Mouse (Mus musculus): ENCODE measurements around the gene Cdhr2. TPM values are rescaled to one million over a fixed set of nuclear protein-coding genes. Genes with fewer than 3 reads are reported as not detected.

Gene Cdhr2
- total and polyA plus RNA-seq, 3 experiments: not detected

GRCm38 (mm10) chr13:54685174-54685573 lies 16.1 kb upstream of the Cdhr2 start:
- TF ChIP-seq CTCF (IDR thresholded peaks at IDR 0.05 in 2 of 3, conservative IDR thresholded peaks at IDR 0.05 in 1 of 3; ENCODE audit: control insufficient read depth in 1 of 3, insufficient read depth in 1 of 3, low read depth in 2 of 3, low read length in 3 of 3, poor library complexity in 1 of 3, severe bottlenecking in 1 of 3) (peak; percentile 38 to 57 (median 42)), RAD21 (IDR thresholded peaks at IDR 0.05; ENCODE audit: low read depth, low read length) (no peak), GATA1 (IDR thresholded peaks at IDR 0.05; ENCODE audit: low read depth, low read length) (no peak), KAT2A (conservative IDR thresholded peaks at IDR 0.05; ENCODE audit: low read depth, low read length) (no peak), MYC (IDR thresholded peaks at IDR 0.05; ENCODE audit: low read depth, low read length) (no peak)
- no peaks in the 10 kb centered on the region for H3K27me3 ChIP-seq (ENCODE audit: control insufficient read depth in 1 of 2, insufficient read depth in 2 of 2, low read length in 2 of 2)
- DNase-seq (ENCODE audit: low read depth, low spot score): no peak
- H3K79me2 ChIP-seq (ENCODE audit: control insufficient read depth, insufficient read depth, low read length, poor library complexity): peaks cover 35% of the 10 kb centered on the region
- no peaks in the 10 kb centered on the region for H3K9me3 ChIP-seq (replicated peaks; ENCODE audit: insufficient read depth, low read length)
- no peak overlapping the region for H3K27ac ChIP-seq (ENCODE audit: control insufficient read depth, low read depth, low read length)
- H3K4me3 ChIP-seq (ENCODE audit: control insufficient read depth in 1 of 2, insufficient read depth in 1 of 2, low read depth in 2 of 2, low read length in 2 of 2): no peak overlapping the region
- peaks cover 4 to 27% of the 10 kb centered on the region in 2 experiments for H3K4me1 ChIP-seq (ENCODE audit: control insufficient read depth in 1 of 2, insufficient read depth in 2 of 2, low read length in 2 of 2)
- peaks cover 10 to 26% of the 10 kb centered on the region in 2 experiments; a peak in 3 of 4 replicates for H3K36me3 ChIP-seq (ENCODE audit: control insufficient read depth in 1 of 2, insufficient read depth in 2 of 2, low read length in 2 of 2)
- H3K9ac ChIP-seq (ENCODE audit: control insufficient read depth, low read depth, low read length, poor library complexity, severe bottlenecking): no peak overlapping the region

DNA sequence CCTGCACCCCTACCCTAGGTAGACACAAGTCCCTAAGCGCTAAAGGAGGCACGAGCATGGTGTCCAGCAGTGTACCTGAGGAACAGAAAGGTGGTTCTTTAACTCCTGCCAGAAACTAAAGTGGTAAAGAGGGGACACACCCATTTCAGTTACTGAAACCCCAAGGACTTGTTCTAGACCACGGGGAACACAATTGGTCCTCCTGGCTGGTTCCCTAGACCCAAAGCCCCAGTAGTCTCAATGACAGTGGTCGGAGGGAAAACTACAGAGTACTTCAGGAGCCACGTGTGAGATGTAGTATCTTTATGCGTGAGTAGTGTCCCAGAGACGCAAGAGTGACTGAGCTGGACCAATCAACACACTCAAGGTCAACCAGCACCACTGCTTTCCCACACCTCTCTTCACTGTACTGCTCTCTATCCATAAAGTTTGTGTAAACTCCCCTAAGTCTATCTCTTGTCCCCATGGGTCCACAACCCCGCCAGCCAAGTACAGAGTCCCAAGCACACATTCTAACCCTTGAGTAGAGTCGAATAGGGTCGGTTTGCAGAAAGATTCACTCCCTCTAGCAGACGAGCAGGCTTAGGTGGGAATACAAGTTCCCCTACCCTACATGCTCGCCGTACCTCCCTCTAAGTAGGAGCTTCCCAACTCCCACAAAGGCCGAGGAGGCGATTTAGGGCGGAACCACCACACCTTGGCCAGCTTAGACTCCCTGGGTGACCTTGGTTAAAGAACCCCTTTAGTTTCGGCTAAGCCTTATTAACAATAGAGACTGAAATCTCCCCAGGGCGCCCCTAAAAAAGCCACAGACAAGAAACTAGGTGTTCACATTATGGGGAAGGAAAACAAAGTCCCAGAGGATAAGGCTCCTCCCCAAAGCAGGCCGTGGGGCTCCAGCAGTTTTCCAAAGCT lies 14.9 kb upstream of the Cdhr2 start:
- H3K27ac ChIP-seq (ENCODE audit: control insufficient read depth, low read depth, low read length): peak overlapping the region; percentile 63
- no peaks in the 10 kb centered on the region for H3K27me3 ChIP-seq (ENCODE audit: control insufficient read depth in 1 of 2, insufficient read depth in 2 of 2, low read length in 2 of 2)
- DNase-seq (ENCODE audit: low read depth, low spot score): peak; percentile 26
- peak overlapping the region; percentile 79 to 87 for H3K4me3 ChIP-seq (ENCODE audit: control insufficient read depth in 1 of 2, insufficient read depth in 1 of 2, low read depth in 2 of 2, low read length in 2 of 2)
- peaks cover 7 to 24% of the 10 kb centered on the region in 2 experiments; a peak in 3 of 4 replicates for H3K36me3 ChIP-seq (ENCODE audit: control insufficient read depth in 1 of 2, insufficient read depth in 2 of 2, low read length in 2 of 2)
- H3K4me1 ChIP-seq (ENCODE audit: control insufficient read depth in 1 of 2, insufficient read depth in 2 of 2, low read length in 2 of 2): peaks cover 4 to 26% of the 10 kb centered on the region in 2 experiments
- TF ChIP-seq POLR2AphosphoS2 (IDR thresholded peaks at IDR 0.05; ENCODE audit: low read length): no peak
- TF ChIP-seq MYC (IDR thresholded peaks at IDR 0.05; ENCODE audit: low read depth, low read length): no peak
- TF ChIP-seq POLR2AphosphoS5 (IDR thresholded peaks at IDR 0.05; ENCODE audit: borderline replicate concordance, low read depth, low read length): no peak
- H3K79me2 ChIP-seq (ENCODE audit: control insufficient read depth, insufficient read depth, low read length, poor library complexity): peaks cover 44% of the 10 kb centered on the region
- no peaks in the 10 kb centered on the region for H3K9me3 ChIP-seq (replicated peaks; ENCODE audit: insufficient read depth, low read length)
- H3K9ac ChIP-seq (ENCODE audit: control insufficient read depth, low read depth, low read length, poor library complexity, severe bottlenecking): peak overlapping the region; percentile 90

DNA sequence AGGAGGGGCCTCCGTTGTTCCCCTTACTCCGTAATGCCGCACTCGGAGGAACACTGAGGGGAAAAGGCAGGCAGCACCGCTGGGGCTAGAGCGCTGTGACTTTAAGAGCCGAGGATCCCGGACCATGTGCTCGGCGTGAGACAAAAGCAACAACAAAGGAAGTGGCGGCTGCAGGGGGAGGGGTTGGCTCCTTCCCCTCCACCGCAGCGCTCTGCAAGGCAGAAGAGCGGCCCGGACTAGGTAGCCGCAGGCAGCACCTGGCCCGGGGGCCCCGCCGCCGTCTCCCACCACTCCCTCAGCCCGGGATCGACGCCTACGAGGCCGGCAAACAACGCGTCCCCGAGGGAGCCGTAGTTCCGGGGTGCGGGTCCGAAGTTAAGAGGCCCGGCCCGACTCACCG lies 14.2 kb upstream of the Cdhr2 start:
- Histone ChIP-seq H3K36me3 (ENCODE audit: control insufficient read depth in 1 of 2, insufficient read depth in 2 of 2, low read length in 2 of 2) (peaks cover 4 to 31% of the 10 kb centered on the region in 2 experiments; a peak in 3 of 4 replicates), H3K4me1 (ENCODE audit: control insufficient read depth in 1 of 2, insufficient read depth in 2 of 2, low read length in 2 of 2) (peaks cover 7 to 33% of the 10 kb centered on the region in 2 experiments), H3K27ac (ENCODE audit: control insufficient read depth, low read depth, low read length) (peak overlapping the region; percentile 63), H3K9me3 (replicated peaks; ENCODE audit: insufficient read depth, low read length) (no peaks in the 10 kb centered on the region), H3K4me3 (ENCODE audit: control insufficient read depth in 1 of 2, insufficient read depth in 1 of 2, low read depth in 2 of 2, low read length in 2 of 2) (peak overlapping the region; percentile 79 to 87), H3K9ac (ENCODE audit: control insufficient read depth, low read depth, low read length, poor library complexity, severe bottlenecking) (peak overlapping the region; percentile 90), H3K27me3 (ENCODE audit: control insufficient read depth in 1 of 2, insufficient read depth in 2 of 2, low read length in 2 of 2) (no peaks in the 10 kb centered on the region), H3K79me2 (ENCODE audit: control insufficient read depth, insufficient read depth, low read length, poor library complexity) (peaks cover 50% of the 10 kb centered on the region)
- peak; percentile 89 for DNase-seq (ENCODE audit: low read depth, low spot score)
- TF ChIP-seq RCOR1 (IDR thresholded peaks at IDR 0.05; ENCODE audit: low read depth, low read length) (no peak), TCF12 (IDR thresholded peaks at IDR 0.05; ENCODE audit: low read depth, low read length) (no peak), RAD21 (IDR thresholded peaks at IDR 0.05; ENCODE audit: low read depth, low read length) (no peak), EP300 (IDR thresholded peaks at IDR 0.05; ENCODE audit: low read depth in 1 of 2, low read length in 2 of 2) (no peak), MEF2A (IDR thresholded peaks at IDR 0.05; ENCODE audit: extremely low read depth, insufficient replicate concordance, low read depth, low read length, poor library complexity, severe bottlenecking) (no peak), MYB (IDR thresholded peaks at IDR 0.05; ENCODE audit: low read depth, low read length) (no peak), KAT2A (conservative IDR thresholded peaks at IDR 0.05; ENCODE audit: low read depth, low read length) (no peak), USF2 (IDR thresholded peaks at IDR 0.05; ENCODE audit: borderline replicate concordance in 1 of 2, insufficient read depth in 1 of 2, low read depth in 1 of 2, low read length in 2 of 2) (no peak), POLR2AphosphoS5 (IDR thresholded peaks at IDR 0.05; ENCODE audit: borderline replicate concordance, low read depth, low read length) (no peak), HCFC1 (IDR thresholded peaks at IDR 0.05; ENCODE audit: low read depth, low read length) (peak; percentile 64), E2F4 (IDR thresholded peaks at IDR 0.05; ENCODE audit: borderline replicate concordance, low read depth, low read length) (no peak), ETS1 (IDR thresholded peaks at IDR 0.05; ENCODE audit: low read depth, low read length) (peak; percentile 47), ZC3H11A (IDR thresholded peaks at IDR 0.05; ENCODE audit: low read depth, low read length) (no peak), MAZ (IDR thresholded peaks at IDR 0.05; ENCODE audit: low read depth, low read length) (no peak; the same call in 1 of the 2 replicates), SIN3A (IDR thresholded peaks at IDR 0.05; ENCODE audit: low read length) (peak; percentile 100), MYC (IDR thresholded peaks at IDR 0.05; ENCODE audit: low read depth, low read length) (peak; percentile 96), JUND (IDR thresholded peaks at IDR 0.05; ENCODE audit: low read depth, low read length) (no peak), ZNF384 (IDR thresholded peaks at IDR 0.05; ENCODE audit: low read depth, low read length) (no peak), UBTF (IDR thresholded peaks at IDR 0.05; ENCODE audit: borderline replicate concordance, insufficient read depth, low read depth, low read length) (peak; percentile 63; the same call in 1 of the 2 replicates)

Measured in MEL (cell line).